Mouse (Mus musculus): Measurements from ENCODE around the gene Eif4e. TPM values are rescaled to one million over a fixed set of nuclear protein-coding genes. Genes with fewer than 3 reads are reported as not detected.

Eif4e gene
- total and polyA plus RNA-seq, 2 experiments from 2014 or later, result 121 to 322 TPM

DNA sequence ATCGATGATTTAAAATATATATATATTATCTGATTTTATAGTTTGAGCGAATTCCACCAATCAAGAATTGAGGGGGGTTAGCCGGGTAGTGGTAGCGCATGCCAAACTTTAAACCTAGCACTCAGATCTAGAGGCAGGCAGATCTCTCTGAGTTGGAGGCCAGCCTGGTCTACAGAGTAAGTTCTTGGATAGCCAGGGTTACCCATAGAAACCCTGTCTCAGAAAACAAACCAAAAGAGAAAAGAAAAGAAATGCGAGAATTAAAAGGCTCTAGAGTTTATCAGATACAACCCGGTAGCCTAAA lies 36.0 kb upstream of the Eif4e start:
- no peak for ATAC-seq
- peak overlapping the region; percentile 72 for H3K9ac ChIP-seq
- 19% methylated on average over 6 of the region's 6 CpGs for WGBS

GRCm38 (mm10) chr3:138493668-138494067 lies 32.3 kb upstream of the Eif4e start:
- Histone ChIP-seq H3K27me3 (ENCODE audit: insufficient read depth, low read length) (no peaks in the 10 kb centered on the region), H3K36me3 (ENCODE audit: insufficient read depth) (no peaks in the 10 kb centered on the region), H3K4me3 (ENCODE audit: low read depth, low read length) (no peak overlapping the region), H3K4me1 (ENCODE audit: insufficient read depth) (0 out of 2 replicates have a peak, but pooled peaks cover 2% of the 10 kb centered on the region), H3K4me2 (ENCODE audit: low read depth) (no peak overlapping the region), H3K9ac (no peak overlapping the region), H3K9me3 (ENCODE audit: low read length) (no peaks in the 10 kb centered on the region), H3K27ac (ENCODE audit: low read depth, low read length) (no peak overlapping the region)
- no peak for ATAC-seq
- TF ChIP-seq CTCF (IDR thresholded peaks at IDR 0.05; ENCODE audit: low read depth), result no peak
- DNase-seq, result no peak
- 77% methylated on average over 3 of the region's 3 CpGs for WGBS

More for the DNA sequence above, 36.0 kb upstream of the Eif4e start:
- DNase-seq, result no peak
- 0 out of 2 replicates have a peak overlapping the region, but pooled peaks have one; percentile 80 for H3K27ac ChIP-seq (ENCODE audit: low read depth, low read length)
- peak overlapping the region; percentile 83 for H3K4me3 ChIP-seq (ENCODE audit: low read depth, low read length)
- H3K4me1 ChIP-seq (ENCODE audit: insufficient read depth), result 0 out of 2 replicates have a peak, but pooled peaks cover 2% of the 10 kb centered on the region
- no peaks in the 10 kb centered on the region for H3K27me3 ChIP-seq (ENCODE audit: insufficient read depth, low read length)
- no peaks in the 10 kb centered on the region for H3K9me3 ChIP-seq (ENCODE audit: low read length)
- no peaks in the 10 kb centered on the region for H3K36me3 ChIP-seq (ENCODE audit: insufficient read depth)
- H3K4me2 ChIP-seq (ENCODE audit: low read depth), result peak overlapping the region; percentile 72
- TF ChIP-seq CTCF (IDR thresholded peaks at IDR 0.05; ENCODE audit: low read depth), result no peak

DNA sequence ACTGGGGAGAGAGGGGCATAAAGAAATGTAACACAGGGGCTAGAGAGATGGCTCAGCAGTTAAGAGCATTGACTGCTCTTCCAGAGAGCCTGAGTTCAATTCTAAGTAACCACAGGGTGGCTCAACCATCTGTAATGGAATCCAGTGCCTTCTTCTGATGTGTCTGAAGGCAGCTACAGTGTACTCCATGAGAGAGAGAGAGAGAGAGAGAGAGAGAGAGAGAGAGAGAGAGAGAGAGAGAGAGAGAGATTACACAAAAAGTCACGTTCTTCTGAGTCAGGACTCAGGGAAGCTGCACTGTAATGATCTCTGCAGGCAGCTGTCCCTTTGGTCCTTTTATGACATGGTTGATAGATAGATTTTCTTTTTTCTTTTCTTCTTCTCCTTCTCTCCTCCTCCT lies 31.4 kb upstream of the Eif4e start:
- Histone ChIP-seq H3K27ac (ENCODE audit: low read depth, low read length) (no peak overlapping the region), H3K9ac (no peak overlapping the region), H3K4me1 (ENCODE audit: insufficient read depth) (0 out of 2 replicates have a peak, but pooled peaks cover 2% of the 10 kb centered on the region), H3K36me3 (ENCODE audit: insufficient read depth) (no peaks in the 10 kb centered on the region), H3K4me3 (ENCODE audit: low read depth, low read length) (no peak overlapping the region), H3K4me2 (ENCODE audit: low read depth) (no peak overlapping the region), H3K27me3 (ENCODE audit: insufficient read depth, low read length) (no peaks in the 10 kb centered on the region), H3K9me3 (ENCODE audit: low read length) (no peaks in the 10 kb centered on the region)
- DNase-seq (no peak), ATAC-seq (no peak)
- WGBS, result 56% methylated on average over 1 of the region's 1 CpGs
- no peak for TF ChIP-seq CTCF (IDR thresholded peaks at IDR 0.05; ENCODE audit: low read depth)

DNA sequence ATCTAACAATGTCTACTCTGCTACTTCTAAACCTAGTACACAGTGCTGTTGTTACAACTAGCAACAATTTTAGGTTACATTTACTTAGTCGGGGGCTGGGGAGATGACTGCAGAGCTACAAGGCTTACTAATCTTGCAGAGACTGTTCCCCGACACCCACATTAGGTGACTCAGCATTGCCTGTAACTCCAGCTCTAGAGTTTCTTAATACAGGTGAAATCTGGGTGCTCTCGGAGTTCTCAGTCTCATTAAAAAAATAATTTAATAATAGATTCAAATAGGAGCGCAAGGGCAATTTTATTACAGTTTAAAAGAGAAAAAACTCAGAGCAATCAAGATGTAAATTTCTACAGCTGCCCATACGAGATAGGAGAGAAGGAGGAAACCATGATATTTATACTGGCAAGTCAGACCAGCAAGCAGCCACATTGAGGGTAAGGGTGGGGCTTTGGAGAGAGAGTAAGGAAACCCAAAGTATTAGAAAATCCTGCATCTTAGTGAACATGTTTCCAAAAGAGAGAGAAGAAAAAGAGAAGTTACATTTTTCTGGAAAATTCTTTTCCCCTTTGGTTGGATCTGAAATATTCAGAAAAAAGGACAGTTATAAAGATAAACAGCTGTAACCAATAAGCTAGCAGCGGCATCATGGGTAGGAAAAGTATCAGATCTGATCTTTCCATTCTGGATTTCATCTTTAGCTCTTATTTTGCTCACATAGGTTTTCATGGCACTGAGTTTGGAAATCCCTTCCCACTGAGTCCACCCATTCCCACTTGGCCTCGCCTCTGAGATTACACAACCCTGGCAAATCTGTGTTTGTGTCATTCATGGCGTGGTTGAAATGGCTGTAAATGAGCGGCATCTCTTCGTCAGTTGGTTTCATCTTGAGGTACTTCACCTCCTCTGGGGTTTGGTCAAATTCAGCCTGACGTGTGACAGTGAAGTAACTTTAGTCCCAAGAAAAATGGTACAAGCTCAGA lies 30.5 kb upstream of the Eif4e start:
- Histone ChIP-seq H3K4me2 (ENCODE audit: low read depth) (no peak overlapping the region), H3K9me3 (ENCODE audit: low read length) (no peaks in the 10 kb centered on the region), H3K4me1 (ENCODE audit: insufficient read depth) (no peaks in the 10 kb centered on the region), H3K27me3 (ENCODE audit: insufficient read depth, low read length) (no peaks in the 10 kb centered on the region), H3K36me3 (ENCODE audit: insufficient read depth) (no peaks in the 10 kb centered on the region), H3K4me3 (ENCODE audit: low read depth, low read length) (no peak overlapping the region), H3K27ac (ENCODE audit: low read depth, low read length) (no peak overlapping the region), H3K9ac (no peak overlapping the region)
- WGBS, result 84% methylated on average over 11 of the region's 11 CpGs
- TF ChIP-seq CTCF (IDR thresholded peaks at IDR 0.05; ENCODE audit: low read depth), result no peak
- ATAC-seq, result no peak
- no peak for DNase-seq

GRCm38 (mm10) chr3:138498731-138499130 lies 27.2 kb upstream of the Eif4e start:
- DNase-seq (no peak), ATAC-seq (no peak)
- H3K36me3 ChIP-seq (ENCODE audit: insufficient read depth), result no peaks in the 10 kb centered on the region
- no peak overlapping the region for H3K4me3 ChIP-seq (ENCODE audit: low read depth, low read length)
- H3K9me3 ChIP-seq (ENCODE audit: low read length), result no peaks in the 10 kb centered on the region
- H3K4me2 ChIP-seq (ENCODE audit: low read depth), result no peak overlapping the region
- H3K4me1 ChIP-seq (ENCODE audit: insufficient read depth), result no peaks in the 10 kb centered on the region
- no peak overlapping the region for H3K27ac ChIP-seq (ENCODE audit: low read depth, low read length)
- no peaks in the 10 kb centered on the region for H3K27me3 ChIP-seq (ENCODE audit: insufficient read depth, low read length)
- WGBS, result 79% methylated on average over 4 of the region's 4 CpGs
- H3K9ac ChIP-seq, result no peak overlapping the region
- TF ChIP-seq CTCF (IDR thresholded peaks at IDR 0.05; ENCODE audit: low read depth), result no peak

DNA sequence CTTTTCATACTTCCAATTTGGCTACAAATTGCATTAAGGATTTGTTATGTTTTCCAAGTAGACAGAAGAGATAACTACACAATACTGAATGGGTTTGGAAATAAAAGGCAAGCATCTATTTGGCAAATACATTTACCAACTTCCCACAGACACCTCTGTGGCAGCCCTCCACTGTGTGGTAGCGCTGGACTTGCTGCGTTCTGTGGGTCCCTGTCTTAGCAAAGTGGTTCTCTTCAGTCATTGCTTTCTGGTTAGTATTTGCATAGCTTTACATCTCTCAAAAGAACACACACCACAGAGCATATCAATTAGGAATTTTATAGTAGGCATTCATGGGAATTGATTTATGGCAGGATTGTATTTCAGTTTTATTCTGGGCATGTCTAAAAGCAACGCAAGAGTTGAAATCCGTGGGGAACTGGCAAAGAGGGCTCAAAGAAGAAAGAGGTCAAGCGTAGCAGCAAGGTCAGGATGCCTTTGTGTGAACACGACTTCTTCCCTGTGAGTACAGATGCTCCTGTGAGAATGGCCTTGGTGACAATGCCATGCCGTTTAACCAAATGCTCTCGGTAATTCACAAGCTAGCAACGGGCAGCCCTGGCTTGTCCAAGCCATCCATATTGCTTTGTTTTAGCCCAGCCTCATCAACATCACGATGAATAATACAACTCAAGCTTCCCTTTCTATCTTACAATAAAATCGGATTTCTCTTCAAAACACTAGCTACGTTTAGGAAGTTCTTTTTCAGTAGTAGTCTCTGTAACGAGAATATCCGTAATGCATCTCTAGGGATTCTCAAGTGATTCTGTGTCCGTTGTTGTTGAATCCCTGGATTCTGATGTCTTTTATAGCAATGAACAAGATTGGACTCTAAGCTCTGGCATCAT lies 25.9 kb upstream of the Eif4e start:
- Histone ChIP-seq H3K9me3 (ENCODE audit: low read length) (no peaks in the 10 kb centered on the region), H3K4me2 (ENCODE audit: low read depth) (no peak overlapping the region), H3K27me3 (ENCODE audit: insufficient read depth, low read length) (no peaks in the 10 kb centered on the region), H3K9ac (no peak overlapping the region), H3K27ac (ENCODE audit: low read depth, low read length) (no peak overlapping the region), H3K36me3 (ENCODE audit: insufficient read depth) (no peaks in the 10 kb centered on the region), H3K4me1 (ENCODE audit: insufficient read depth) (no peaks in the 10 kb centered on the region), H3K4me3 (ENCODE audit: low read depth, low read length) (no peak overlapping the region)
- TF ChIP-seq CTCF (IDR thresholded peaks at IDR 0.05; ENCODE audit: low read depth), result no peak
- WGBS, result 48% methylated on average over 15 of the region's 15 CpGs
- no peak for ATAC-seq
- DNase-seq, result no peak

Data from forebrain, postnatal 0 days (tissue).